Mouse (Mus musculus): ENCODE measurements around the gene Cd5. TPM values are rescaled to one million over a fixed set of nuclear protein-coding genes. Genes with fewer than 3 reads are reported as not detected.

The Cd5 gene
- polyA plus RNA-seq, 1 experiment from 2014 or later: 0.34 TPM

DNA sequence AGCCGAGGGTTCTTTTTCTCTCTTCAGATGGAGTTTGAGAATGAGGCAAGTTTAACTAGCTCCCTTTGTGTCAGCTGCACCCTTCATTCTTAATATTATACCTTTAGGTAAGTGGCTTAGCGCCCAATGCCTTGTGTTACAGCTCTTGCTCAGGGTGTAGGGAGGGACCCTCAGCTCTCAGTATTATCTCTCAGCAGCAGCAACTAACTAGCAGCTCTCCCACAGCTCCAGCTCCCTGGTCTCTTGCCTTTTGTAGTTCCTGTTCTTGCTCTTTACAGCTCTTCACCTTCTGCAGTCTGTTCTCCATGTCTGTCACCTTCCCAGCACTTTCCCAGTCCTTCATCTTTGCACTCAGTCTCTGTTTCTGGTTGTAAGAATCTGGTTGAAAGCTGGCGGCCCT is 47.1 kb downstream of the Cd5 start:
- H3K4me1 ChIP-seq: peaks cover 42% of the 10 kb centered on the region
- 83% methylated on average over 3 of the region's 3 CpGs for WGBS
- H3K9ac ChIP-seq: no peak overlapping the region

DNA sequence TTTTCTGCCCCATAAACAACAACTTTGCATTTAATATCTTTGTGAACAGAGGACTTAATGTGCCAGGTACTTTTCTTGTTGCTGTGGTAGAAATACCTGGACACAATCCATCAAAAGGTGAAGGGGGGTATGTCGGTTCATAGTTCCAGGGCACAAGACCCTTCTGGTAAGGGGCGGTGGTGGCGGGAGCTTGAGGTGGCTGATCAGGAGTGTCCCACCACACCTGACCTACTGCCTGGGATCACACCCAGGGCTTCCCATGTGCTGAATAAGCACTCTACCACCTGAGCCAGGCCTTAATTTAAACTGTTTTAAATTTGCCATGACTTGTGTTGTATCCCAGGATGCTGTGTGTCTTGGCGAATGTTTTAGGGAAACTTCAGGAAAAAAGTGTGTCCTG is 47.7 kb downstream of the Cd5 start:
- H3K4me2 ChIP-seq: no peak overlapping the region
- no peak overlapping the region for H3K9ac ChIP-seq
- H3K4me3 ChIP-seq (replicated peaks): no peak overlapping the region
- 92% methylated on average over 4 of the region's 4 CpGs for WGBS
- peaks cover 39% of the 10 kb centered on the region for H3K4me1 ChIP-seq
- H3K36me3 ChIP-seq: 0 out of 2 replicates have a peak, but pooled peaks cover 3% of the 10 kb centered on the region
- H3K9me3 ChIP-seq (replicated peaks): no peaks in the 10 kb centered on the region
- peak overlapping the region; percentile 57; the same call in 1 of the 2 replicates for H3K27ac ChIP-seq
- no peak for ATAC-seq (replicated peaks; ENCODE audit: low FRiP score)
- H3K27me3 ChIP-seq: no peaks in the 10 kb centered on the region

More for the DNA sequence above, 47.1 kb downstream of the Cd5 start:
- Histone ChIP-seq H3K36me3 (0 out of 2 replicates have a peak, but pooled peaks cover 3% of the 10 kb centered on the region), H3K27me3 (no peaks in the 10 kb centered on the region), H3K4me3 (replicated peaks) (no peak overlapping the region), H3K4me2 (no peak overlapping the region), H3K27ac (no peak overlapping the region), H3K9me3 (replicated peaks) (no peaks in the 10 kb centered on the region)
- ATAC-seq (replicated peaks; ENCODE audit: low FRiP score): no peak

DNA sequence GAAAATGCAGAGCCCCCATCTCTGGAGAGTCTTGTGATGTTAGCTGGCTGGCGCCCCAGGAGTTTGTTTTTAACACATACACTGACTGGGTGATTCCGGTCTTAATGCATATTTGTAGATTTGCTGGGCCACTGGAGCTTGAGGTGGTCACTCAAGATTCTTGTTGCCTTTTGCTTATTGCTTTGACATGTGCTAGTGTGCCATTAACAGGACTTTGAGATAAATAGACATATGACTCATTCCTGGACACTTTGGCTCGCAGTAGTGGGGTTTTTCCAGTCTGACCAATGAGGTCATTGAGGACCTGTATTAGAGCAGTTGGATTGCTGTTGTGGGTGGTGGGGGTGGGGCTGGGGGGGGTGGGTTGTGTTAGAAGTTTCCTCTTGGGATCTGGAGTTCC is 48.5 kb downstream of the Cd5 start:
- 66% methylated on average over 3 of the region's 3 CpGs for WGBS
- Histone ChIP-seq H3K27me3 (no peaks in the 10 kb centered on the region), H3K36me3 (0 out of 2 replicates have a peak, but pooled peaks cover 3% of the 10 kb centered on the region), H3K4me1 (peaks cover 31% of the 10 kb centered on the region), H3K4me3 (replicated peaks) (peak overlapping the region; percentile 84), H3K27ac (peak overlapping the region; percentile 95), H3K4me2 (peak overlapping the region; percentile 74), H3K9me3 (replicated peaks) (no peaks in the 10 kb centered on the region), H3K9ac (no peak overlapping the region)
- no peak for ATAC-seq (replicated peaks; ENCODE audit: low FRiP score)

DNA sequence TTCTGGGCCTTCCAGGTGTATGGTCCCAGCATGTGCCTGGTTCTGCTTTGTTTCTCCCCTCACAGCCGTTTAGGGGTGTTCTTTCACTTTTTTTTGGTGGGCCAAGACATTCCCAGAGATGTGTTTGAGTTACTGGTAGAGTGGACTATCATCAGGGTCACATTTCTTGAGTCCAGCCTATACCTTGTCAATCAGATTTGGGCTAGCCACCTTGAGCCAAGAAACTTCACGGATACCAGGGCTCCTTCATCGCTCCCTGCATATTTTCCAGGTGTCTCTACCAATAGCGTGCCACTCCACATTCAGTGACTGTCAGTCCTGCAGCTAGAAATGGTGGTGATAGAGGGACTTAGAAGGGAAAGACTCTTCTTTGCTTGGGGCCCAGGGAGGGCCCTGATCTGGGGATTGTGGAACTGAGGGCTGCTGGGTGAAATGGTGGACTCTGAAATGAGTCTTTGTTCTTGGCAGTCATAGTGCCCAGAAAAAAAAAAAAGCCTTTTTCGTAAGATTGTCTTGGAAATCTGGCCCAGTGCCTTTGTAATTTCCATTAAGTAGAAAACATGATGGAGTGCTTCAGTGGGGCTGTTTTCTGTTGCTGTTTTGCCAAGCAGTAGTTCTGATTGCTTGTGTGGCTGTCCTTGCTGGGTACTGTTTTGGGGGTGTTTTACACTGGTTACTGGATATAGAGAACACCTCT is 49.2 kb downstream of the Cd5 start:
- WGBS: 58% methylated on average over 5 of the region's 5 CpGs

DNA sequence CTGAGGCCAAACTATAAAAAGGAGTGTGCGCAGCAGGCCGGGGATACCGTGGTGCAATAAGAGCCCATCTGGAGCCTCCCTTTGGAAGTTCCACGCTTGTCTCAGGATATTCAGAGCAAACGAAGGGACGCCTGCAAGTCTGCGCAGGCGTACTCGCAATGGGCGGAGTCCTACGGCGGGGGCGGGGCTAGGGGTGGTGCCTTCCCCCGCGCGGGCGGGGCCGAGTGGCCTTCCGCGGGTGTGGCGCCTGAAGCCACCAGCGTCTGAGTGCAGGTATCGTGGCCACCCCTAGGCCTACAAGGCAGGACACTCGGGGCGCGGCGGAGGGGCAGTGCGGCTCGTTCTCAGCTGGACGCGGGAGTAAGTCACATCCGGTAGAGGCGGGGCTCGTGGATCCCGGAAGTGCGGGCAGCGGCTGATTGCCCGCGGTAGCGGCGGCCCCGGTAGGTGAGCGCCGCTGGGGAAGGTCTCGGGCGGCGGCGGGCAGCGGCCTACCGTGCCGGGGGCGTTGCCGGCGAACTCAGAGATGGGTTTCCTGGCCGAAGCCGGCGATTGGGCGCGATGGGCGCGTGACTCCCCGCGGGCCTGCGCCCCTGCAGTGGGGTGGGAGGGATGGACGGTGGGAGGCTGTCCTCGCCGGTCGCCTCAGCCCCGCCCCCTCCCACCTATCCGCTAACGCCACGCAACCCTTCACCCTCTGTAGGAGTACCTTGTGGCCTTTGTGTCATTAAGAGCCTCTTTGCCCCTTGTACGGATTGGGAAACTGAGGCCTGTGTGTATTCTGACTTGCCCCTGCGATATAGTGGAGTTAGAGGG is 50.1 kb downstream of the Cd5 start, which contains the start of gene Vps37c:
Vps37c (plus strand) TSS at position 199 of the 816 bp plus-strand sequence.
- Histone ChIP-seq H3K27me3 (no peaks in the 10 kb centered on the region), H3K4me1 (peaks cover 28% of the 10 kb centered on the region), H3K36me3 (0 out of 2 replicates have a peak, but pooled peaks cover 3% of the 10 kb centered on the region), H3K27ac (peak within 1 kb of the TSS; percentile 95), H3K4me3 (replicated peaks) (peak within 1 kb of the TSS; percentile 84), H3K9ac (peak within 1 kb of the TSS; percentile 80), H3K9me3 (replicated peaks) (no peaks in the 10 kb centered on the region), H3K4me2 (peak within 1 kb of the TSS; percentile 74)
- under 1% methylated on average over 74 of the region's 74 CpGs for WGBS
- peak; percentile 93 for ATAC-seq (replicated peaks; ENCODE audit: low FRiP score)

More for the DNA sequence above, 49.2 kb downstream of the Cd5 start:
- H3K27me3 ChIP-seq: no peaks in the 10 kb centered on the region
- H3K27ac ChIP-seq: peak overlapping the region; percentile 95
- H3K4me1 ChIP-seq: peaks cover 28% of the 10 kb centered on the region
- peak overlapping the region; percentile 80 for H3K9ac ChIP-seq
- peak overlapping the region; percentile 74 for H3K4me2 ChIP-seq
- peak overlapping the region; percentile 84 for H3K4me3 ChIP-seq (replicated peaks)
- 0 out of 2 replicates have a peak, but pooled peaks cover 3% of the 10 kb centered on the region for H3K36me3 ChIP-seq
- H3K9me3 ChIP-seq (replicated peaks): no peaks in the 10 kb centered on the region
- ATAC-seq (replicated peaks; ENCODE audit: low FRiP score): no peak

DNA sequence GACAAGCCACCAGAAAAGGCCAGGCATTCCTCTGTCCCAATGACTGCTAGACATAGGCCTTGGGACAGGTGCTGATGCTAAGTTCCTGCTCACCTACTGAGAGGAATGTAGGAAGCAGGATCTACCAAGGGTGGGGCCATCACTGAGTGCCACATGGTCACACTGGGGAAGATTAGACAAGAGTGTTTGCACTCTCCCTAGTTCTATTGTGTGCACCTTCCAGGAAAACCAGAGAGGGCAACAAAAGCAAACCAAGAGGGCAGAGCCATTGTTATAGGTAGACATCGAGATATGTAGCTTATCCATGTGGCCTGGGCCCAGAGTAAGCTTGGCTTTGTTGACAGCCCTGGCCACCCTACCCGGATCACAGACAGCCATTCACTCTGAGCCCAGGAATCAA is 53.1 kb downstream of the Cd5 start:
- WGBS: 88% methylated on average over 2 of the region's 2 CpGs
- Histone ChIP-seq H3K27ac (no peak overlapping the region), H3K4me1 (peaks cover 26% of the 10 kb centered on the region), H3K9me3 (replicated peaks) (no peaks in the 10 kb centered on the region), H3K9ac (no peak overlapping the region), H3K4me2 (no peak overlapping the region), H3K27me3 (0 out of 2 replicates have a peak, but pooled peaks cover 8% of the 10 kb centered on the region), H3K36me3 (no peaks in the 10 kb centered on the region), H3K4me3 (replicated peaks) (no peak overlapping the region)
- no peak for ATAC-seq (replicated peaks; ENCODE audit: low FRiP score)

DNA sequence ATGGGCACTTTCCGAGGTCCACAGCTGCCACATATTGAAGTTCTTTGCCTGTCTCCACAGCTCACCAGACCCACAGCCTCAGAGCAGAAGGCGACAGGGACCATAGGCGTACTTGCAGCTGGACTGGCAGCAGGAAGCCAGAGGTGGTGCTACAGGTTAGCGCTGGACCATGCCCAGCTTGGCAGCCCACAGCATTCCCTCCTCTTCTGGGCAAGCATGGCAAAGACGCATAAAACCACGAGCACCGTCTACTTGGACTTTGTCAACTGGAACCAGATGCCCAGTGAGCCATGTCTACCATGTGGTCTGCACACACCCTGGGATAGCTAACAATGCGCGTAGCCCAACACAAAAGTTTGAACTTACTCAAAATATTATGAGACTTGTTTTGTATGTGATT is 53.7 kb downstream of the Cd5 start:
- Histone ChIP-seq H3K4me2 (no peak overlapping the region), H3K9me3 (replicated peaks) (no peaks in the 10 kb centered on the region), H3K4me1 (peaks cover 19% of the 10 kb centered on the region), H3K4me3 (replicated peaks) (no peak overlapping the region), H3K27me3 (0 out of 2 replicates have a peak, but pooled peaks cover 12% of the 10 kb centered on the region), H3K36me3 (no peaks in the 10 kb centered on the region), H3K9ac (no peak overlapping the region), H3K27ac (no peak overlapping the region)
- no peak for ATAC-seq (replicated peaks; ENCODE audit: low FRiP score)
- WGBS: 82% methylated on average over 9 of the region's 9 CpGs

DNA sequence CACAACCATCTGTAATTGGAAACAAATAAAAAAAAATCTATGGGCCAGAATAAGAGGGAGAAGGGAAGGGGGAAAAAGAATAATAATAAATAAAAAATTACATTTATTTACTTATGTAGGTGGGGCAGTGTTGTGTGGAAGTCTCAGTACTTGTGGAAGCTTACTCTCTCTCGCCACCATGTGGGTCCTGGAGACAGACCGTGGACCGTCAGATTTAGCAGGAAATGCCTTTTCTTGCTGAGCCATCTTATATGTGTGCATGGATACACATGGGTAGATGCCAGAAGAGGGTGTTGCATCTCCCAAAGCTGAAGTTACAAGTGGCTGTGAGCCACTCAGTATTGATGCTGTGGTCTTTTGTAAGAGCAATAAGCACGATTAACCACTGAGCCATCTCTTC is 57.2 kb downstream of the Cd5 start:
- Histone ChIP-seq H3K27me3 (0 out of 2 replicates have a peak, but pooled peaks cover 12% of the 10 kb centered on the region), H3K4me1 (0 out of 2 replicates have a peak, but pooled peaks cover 3% of the 10 kb centered on the region), H3K4me3 (replicated peaks) (no peak overlapping the region), H3K9ac (no peak overlapping the region), H3K27ac (no peak overlapping the region), H3K9me3 (replicated peaks) (no peaks in the 10 kb centered on the region), H3K4me2 (no peak overlapping the region), H3K36me3 (no peaks in the 10 kb centered on the region)
- ATAC-seq (replicated peaks; ENCODE audit: low FRiP score): no peak
- WGBS: 60% methylated on average over 4 of the region's 4 CpGs

DNA sequence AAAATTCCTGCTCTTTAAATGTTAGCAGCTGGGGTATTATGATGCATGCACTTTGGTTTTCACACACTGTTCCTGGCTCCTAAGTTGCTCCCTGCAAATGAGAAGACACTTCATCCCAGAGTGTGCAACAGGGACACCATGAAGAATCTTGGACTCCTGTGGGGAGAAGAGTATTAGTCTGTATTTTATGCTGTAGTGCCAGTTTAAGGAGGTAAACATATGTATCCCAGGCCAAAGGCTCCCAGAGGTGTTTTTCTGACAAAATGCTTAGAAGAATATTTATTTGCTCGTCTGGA is 60.1 kb downstream of the Cd5 start:
- Histone ChIP-seq H3K27me3 (0 out of 2 replicates have a peak, but pooled peaks cover 12% of the 10 kb centered on the region), H3K4me3 (replicated peaks) (no peak overlapping the region), H3K27ac (no peak overlapping the region), H3K4me1 (0 out of 2 replicates have a peak, but pooled peaks cover 3% of the 10 kb centered on the region), H3K9me3 (replicated peaks) (no peaks in the 10 kb centered on the region), H3K4me2 (no peak overlapping the region), H3K9ac (no peak overlapping the region), H3K36me3 (no peaks in the 10 kb centered on the region)
- 75% methylated on average over 1 of the region's 1 CpGs for WGBS
- ATAC-seq (replicated peaks; ENCODE audit: low FRiP score): no peak

DNA sequence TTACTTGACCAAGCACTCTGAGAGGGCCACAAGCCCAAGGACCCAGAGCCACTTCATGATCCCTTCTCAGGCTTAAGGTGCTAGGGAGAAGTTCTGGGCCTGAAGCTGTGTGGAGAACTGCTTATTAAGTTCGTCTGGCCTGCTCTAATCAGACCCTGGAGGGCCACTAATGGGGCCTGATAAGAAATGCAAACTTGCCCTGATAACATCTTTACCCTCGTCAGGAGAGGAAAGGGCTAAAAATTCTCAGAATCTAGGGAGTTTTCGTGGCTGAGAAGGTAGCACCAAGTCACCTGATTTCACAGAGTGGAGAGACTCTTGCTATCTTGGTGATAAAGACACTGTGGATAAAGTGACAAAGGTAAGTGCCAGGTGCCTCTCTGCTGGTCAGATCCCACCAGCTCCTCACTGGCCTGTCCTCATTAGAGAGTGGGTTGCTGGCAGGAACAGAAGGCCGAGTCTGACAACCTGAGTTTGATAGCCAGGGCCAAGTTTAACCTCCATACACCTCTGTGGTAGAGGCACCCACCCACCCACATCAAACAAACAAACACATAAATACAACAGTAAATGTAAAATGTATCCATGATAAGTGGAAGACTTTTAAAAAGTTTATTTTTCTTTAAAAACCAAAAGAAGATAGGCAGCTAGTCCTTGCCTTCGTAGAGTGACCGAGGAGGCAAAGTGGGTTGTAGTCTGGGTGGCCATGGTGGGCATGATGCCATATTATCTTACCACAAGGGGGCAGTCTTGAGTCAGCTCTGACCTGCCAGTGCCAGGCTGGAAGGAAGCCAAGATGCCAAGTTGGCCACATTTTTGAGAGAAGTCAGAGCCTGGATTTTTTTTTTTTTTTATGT is 60.7 kb downstream of the Cd5 start, which contains the start of gene Pga5:
Pga5 (minus strand) TSS at position 157 of the 857 bp plus-strand sequence.
- H3K9me3 ChIP-seq (replicated peaks): no peaks in the 10 kb centered on the region
- 0 out of 2 replicates have a peak, but pooled peaks cover 12% of the 10 kb centered on the region for H3K27me3 ChIP-seq
- H3K36me3 ChIP-seq: no peaks in the 10 kb centered on the region
- no peak within 1 kb of the TSS for H3K9ac ChIP-seq
- no peak within 1 kb of the TSS for H3K4me2 ChIP-seq
- H3K4me3 ChIP-seq (replicated peaks): no peak within 1 kb of the TSS
- H3K4me1 ChIP-seq: 0 out of 2 replicates have a peak, but pooled peaks cover 3% of the 10 kb centered on the region
- 41% methylated on average over 6 of the region's 6 CpGs for WGBS
- no peak within 1 kb of the TSS for H3K27ac ChIP-seq
- ATAC-seq (replicated peaks; ENCODE audit: low FRiP score): no peak

DNA sequence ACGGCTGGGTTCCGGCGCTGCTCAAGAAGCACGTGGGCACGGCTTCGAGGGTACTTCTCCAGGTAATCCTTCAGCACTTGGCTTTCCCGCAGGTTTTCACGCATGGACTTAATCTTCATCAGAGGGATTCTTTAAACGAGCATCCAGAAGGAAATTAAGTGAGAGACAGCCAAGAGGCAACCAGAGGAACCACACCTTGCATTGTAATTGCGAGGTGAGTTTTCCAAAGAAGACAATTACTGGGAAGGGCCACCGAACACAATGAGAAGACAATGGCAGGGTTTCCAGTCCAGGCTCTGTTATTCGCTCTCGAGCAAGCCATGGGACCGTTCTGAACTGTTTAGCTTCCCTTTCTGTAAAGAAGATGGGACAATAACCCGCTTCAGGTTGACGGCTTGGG is 62.1 kb downstream of the Cd5 start:
- no peak overlapping the region for H3K4me3 ChIP-seq (replicated peaks)
- no peak for ATAC-seq (replicated peaks; ENCODE audit: low FRiP score)
- no peaks in the 10 kb centered on the region for H3K36me3 ChIP-seq
- H3K27ac ChIP-seq: no peak overlapping the region
- H3K4me1 ChIP-seq: 0 out of 2 replicates have a peak, but pooled peaks cover 3% of the 10 kb centered on the region
- H3K27me3 ChIP-seq: 0 out of 2 replicates have a peak, but pooled peaks cover 5% of the 10 kb centered on the region
- H3K9me3 ChIP-seq (replicated peaks): no peaks in the 10 kb centered on the region
- H3K9ac ChIP-seq: no peak overlapping the region
- WGBS: 79% methylated on average over 16 of the region's 16 CpGs
- no peak overlapping the region for H3K4me2 ChIP-seq
